Mouse (Mus musculus) bone marrow, adult 2 months (tissue): Measurements from ENCODE around the gene Cacnb2.

Experiments
- CTCF ChIP-seq: fragments of 200-500 bp; IDR thresholded peaks from 2 replicates; pipeline ENCODE4 v1.5.1; 2011; ENCODE audit warnings: low read length, control low read depth; ENCODE audit not compliant: control insufficient read depth, insufficient read depth
- POLR2A ChIP-seq: fragments of 200-500 bp; IDR thresholded peaks from 2 replicates; pipeline ENCODE4 v1.6.1; 2011; ENCODE audit warnings: low read depth, mild to moderate bottlenecking, control low read depth, low read length, borderline replicate concordance; ENCODE audit not compliant: control insufficient read depth

DNA sequence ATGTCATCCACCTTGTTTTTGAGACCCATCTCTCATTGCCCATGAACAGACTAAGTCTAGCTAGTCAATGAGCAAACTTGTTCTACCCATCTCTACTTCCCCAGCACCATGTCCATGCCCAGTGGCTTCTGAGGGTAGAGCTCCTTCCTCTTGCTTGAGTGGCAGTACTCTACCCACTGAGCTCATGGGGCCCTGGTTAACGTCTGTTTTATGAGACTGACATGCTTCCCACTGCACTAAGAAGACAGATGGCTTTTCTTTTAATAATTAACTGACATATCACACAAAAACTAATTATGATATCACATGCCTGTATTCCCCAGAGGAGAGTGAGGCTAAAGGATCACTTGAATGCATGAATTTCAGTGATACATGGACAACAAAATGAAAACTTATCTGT, 238.4 kb downstream of the Cacnb2 start:
- TF ChIP-seq CTCF (no peak), POLR2A (no peak)
